8 mouse cellular contexts compared by ENCODE assay signal in the genomic region with DNA sequence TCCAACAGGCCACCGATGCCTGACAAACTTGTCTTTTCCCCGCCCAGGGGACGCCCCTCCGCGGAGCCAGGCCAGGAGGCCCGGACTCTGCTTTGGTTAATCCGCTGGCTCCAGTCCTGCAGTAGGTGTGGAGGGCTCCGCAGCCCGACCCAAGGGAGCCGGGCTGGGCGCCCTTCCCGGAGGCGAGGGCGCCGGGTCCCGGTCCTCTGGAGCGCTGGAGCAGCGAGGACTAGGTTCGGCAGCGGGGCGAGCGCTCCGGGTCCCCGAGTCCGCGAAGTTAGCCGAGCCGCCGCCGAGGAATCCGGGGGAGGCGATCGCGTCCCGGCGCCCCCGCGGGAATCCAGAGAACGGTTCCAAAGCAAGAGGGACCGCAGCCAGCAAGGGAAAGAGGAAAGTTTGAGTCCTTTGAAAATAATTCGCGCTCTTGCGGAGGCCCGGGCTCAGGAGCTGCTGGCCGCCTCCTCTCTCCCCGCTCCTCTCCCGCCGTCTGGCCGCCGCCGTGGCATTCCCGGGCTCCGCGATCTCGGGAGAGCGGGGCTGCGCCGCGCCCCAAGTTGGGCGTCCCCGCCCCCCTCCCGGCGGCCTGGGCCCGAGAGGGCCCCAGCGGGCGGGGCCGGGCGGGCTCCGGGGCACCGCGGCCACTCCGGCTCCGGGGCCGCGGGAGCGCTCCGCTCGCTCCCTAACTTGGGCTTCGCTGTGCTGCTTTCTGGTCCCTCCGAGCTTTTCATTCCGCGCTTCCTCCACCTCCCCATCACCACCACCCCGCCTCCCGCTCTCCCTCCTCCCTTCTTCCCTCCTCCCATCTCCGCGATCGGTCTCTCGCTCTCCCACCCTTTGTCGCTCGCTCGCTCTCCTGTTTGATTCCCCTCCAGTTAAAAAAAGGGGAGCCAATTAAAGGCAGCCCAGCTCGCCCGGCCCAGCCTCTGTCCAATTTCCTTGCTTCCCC.
DNase-seq lines count a peak whose midpoint lies in the region; ATAC-seq and TF ChIP-seq lines count a peak whose summit lies in the region.

No protein-coding gene starts in this region.

- no peaks in the 10 kb centered on the region for H3K4me1 ChIP-seq in kidney, adult 2 months (ENCODE audit: control insufficient read depth, insufficient read depth, low read length)
- H3K4me1 ChIP-seq in forebrain, embryonic 11.5 days (replicated peaks; ENCODE audit: control insufficient read depth, insufficient read depth, low read length) = peaks cover 16% of the 10 kb centered on the region
- peaks cover 23% of the 10 kb centered on the region for H3K4me1 ChIP-seq in midbrain, embryonic 11.5 days (ENCODE audit: control insufficient read depth, insufficient read depth, low read length)

- H3K27me3 ChIP-seq in kidney, adult 2 months (replicated peaks; ENCODE audit: control insufficient read depth, insufficient read depth, low read length) = no peaks in the 10 kb centered on the region; the same call in 1 of the 2 replicates
- H3K27me3 ChIP-seq in forebrain, embryonic 11.5 days (ENCODE audit: control insufficient read depth, insufficient read depth, low read length) = peaks cover 23% of the 10 kb centered on the region
- peaks cover 29% of the 10 kb centered on the region for H3K27me3 ChIP-seq in midbrain, embryonic 11.5 days (ENCODE audit: control insufficient read depth, insufficient read depth, low read length)

- TF ChIP-seq CTCF in kidney, adult 2 months (conservative IDR thresholded peaks at IDR 0.05; ENCODE audit: insufficient read depth, insufficient read length, low read depth, low read length) = no peak
- TF ChIP-seq CTCF in left cerebral cortex, adult 2 months (IDR thresholded peaks at IDR 0.05) = no peak

- intact Hi-C loops in left cerebral cortex, adult 2 months (cut with DNase I) = loop anchor here (2.0 to 10.0 kb wide), 5 partner anchors 253 to 619 kb away; no protein-coding TSS in a partner anchor

- H3K4me3 ChIP-seq in kidney, adult 2 months (ENCODE audit: insufficient read depth, low read depth, low read length) = peak overlapping the region; percentile 56
- peak overlapping the region; percentile 69 for H3K4me3 ChIP-seq in forebrain, embryonic 11.5 days (ENCODE audit: low read depth, low read length)
- H3K4me3 ChIP-seq in left cerebral cortex, adult 2 months = peak overlapping the region; percentile 64
- H3K4me3 ChIP-seq in midbrain, embryonic 11.5 days (ENCODE audit: low read depth, low read length) = peak overlapping the region; percentile 68

- H3K36me3 ChIP-seq in kidney, adult 2 months (ENCODE audit: control insufficient read depth, insufficient read depth, low read length) = no peaks in the 10 kb centered on the region
- H3K36me3 ChIP-seq in forebrain, embryonic 11.5 days (ENCODE audit: control insufficient read depth, insufficient read depth, low read length) = no peaks in the 10 kb centered on the region
- no peaks in the 10 kb centered on the region for H3K36me3 ChIP-seq in midbrain, embryonic 11.5 days (ENCODE audit: control insufficient read depth, insufficient read depth, low read length)

- H3K4me2 ChIP-seq in forebrain, embryonic 11.5 days (ENCODE audit: low read depth, low read length, severe bottlenecking) = peak overlapping the region; percentile 100
- H3K4me2 ChIP-seq in midbrain, embryonic 11.5 days = peak overlapping the region; percentile 98

- no peak for TF ChIP-seq POLR2A in kidney, adult 2 months (IDR thresholded peaks at IDR 0.05; ENCODE audit: low read depth, low read length)

- H3K9me3 ChIP-seq in forebrain, embryonic 11.5 days (ENCODE audit: control insufficient read depth, low read length) = no peaks in the 10 kb centered on the region; the same call in 1 of the 2 replicates
- no peaks in the 10 kb centered on the region for H3K9me3 ChIP-seq in midbrain, embryonic 11.5 days (ENCODE audit: control insufficient read depth, low read length)

- H3K27ac ChIP-seq in kidney, adult 2 months (ENCODE audit: insufficient read depth, low read depth, low read length) = no peak overlapping the region
- peak overlapping the region; percentile 81 for H3K27ac ChIP-seq in forebrain, embryonic 11.5 days (ENCODE audit: low read depth, low read length)
- H3K27ac ChIP-seq in left cerebral cortex, adult 2 months = peak overlapping the region; percentile 60; the same call in 1 of the 2 replicates
- H3K27ac ChIP-seq in midbrain, embryonic 11.5 days (ENCODE audit: low read depth, low read length) = peak overlapping the region; percentile 68

- H3K9ac ChIP-seq in forebrain, embryonic 11.5 days (ENCODE audit: low read length) = peak overlapping the region; percentile 82
- peak overlapping the region; percentile 83 for H3K9ac ChIP-seq in midbrain, embryonic 11.5 days (ENCODE audit: low read length)

- ATAC-seq in forebrain, embryonic 11.5 days (replicated peaks; ENCODE audit: low FRiP score) = peak; percentile 68
- peak; percentile 56 for ATAC-seq in midbrain, embryonic 11.5 days (ENCODE audit: low FRiP score)

- under 1% methylated on average over 86 of the region's 93 CpGs for WGBS in kidney, adult 2 months
- WGBS in forebrain, embryonic 11.5 days = under 1% methylated on average over 80 of the region's 93 CpGs
- WGBS in midbrain, embryonic 11.5 days = under 1% methylated on average over 79 of the region's 93 CpGs

- DNase-seq in kidney, adult 2 months = peak; percentile 33
- DNase-seq in kidney, adult 9 months = no peak
- DNase-seq in adrenal gland, postnatal 36 days = peak; percentile 46 to 58
- peak; percentile 94 for DNase-seq in forebrain, embryonic 11.5 days (ENCODE audit: low spot score)
- peak; percentile 66 for DNase-seq in heart, postnatal 4 days
- peak; percentile 64 to 72 for DNase-seq in left cerebral cortex, adult 2 months (ENCODE audit: extremely low spot score in 1 of 2, low spot score in 2 of 2)
- peak; percentile 97 for DNase-seq in midbrain, embryonic 11.5 days (ENCODE audit: low spot score, missing footprints)
- peak; percentile 64 for DNase-seq in telencephalon, adult 2 months (ENCODE audit: low read depth, low spot score)
